Mouse (Mus musculus): ENCODE measurements at regions not wholly inside any gene's neighbourhood (a gene's known extent, or its start where the extent isn't known, plus 50 kb on each side); places are given as distances from the start of the nearest gene placed in this dataset.

GRCm38 (mm10) chr3:66660555-66660954 lies 320.6 kb upstream of the Rsrc1 start:
- Histone ChIP-seq H3K27me3 (replicated peaks; ENCODE audit: control insufficient read depth, insufficient read depth, low read length) (no peaks in the 10 kb centered on the region), H3K4me3 (ENCODE audit: low read depth, low read length) (no peak overlapping the region), H3K36me3 (ENCODE audit: control insufficient read depth, insufficient read depth, low read length) (no peaks in the 10 kb centered on the region), H3K4me1 (replicated peaks; ENCODE audit: control insufficient read depth, insufficient read depth, low read length) (no peaks in the 10 kb centered on the region), H3K27ac (ENCODE audit: low read depth) (no peak overlapping the region), H3K9me3 (ENCODE audit: control insufficient read depth, low read length) (no peaks in the 10 kb centered on the region), H3K4me2 (ENCODE audit: low read length) (no peak overlapping the region), H3K9ac (ENCODE audit: low read length) (no peak overlapping the region)
- no peak for ATAC-seq (replicated peaks; ENCODE audit: low FRiP score, low TSS enrichment, low read depth)
- 43% methylated on average over 5 of the region's 5 CpGs for WGBS
- DNase-seq (ENCODE audit: low spot score): no peak

- no peaks in the 10 kb centered on the region for H3K4me1 ChIP-seq (replicated peaks; ENCODE audit: control insufficient read depth, insufficient read depth, low read length)
- no peaks in the 10 kb centered on the region for H3K9me3 ChIP-seq (ENCODE audit: control insufficient read depth, low read length)
- 72% methylated on average over 8 of the region's 8 CpGs for WGBS
- ATAC-seq (replicated peaks; ENCODE audit: low FRiP score, low TSS enrichment, low read depth): no peak
- no peaks in the 10 kb centered on the region for H3K27me3 ChIP-seq (replicated peaks; ENCODE audit: control insufficient read depth, insufficient read depth, low read length)
- no peak overlapping the region for H3K27ac ChIP-seq (ENCODE audit: low read depth)
- no peak for DNase-seq (ENCODE audit: low spot score)
- no peak overlapping the region for H3K9ac ChIP-seq (ENCODE audit: low read length)
- H3K4me2 ChIP-seq (ENCODE audit: low read length): no peak overlapping the region
- no peaks in the 10 kb centered on the region for H3K36me3 ChIP-seq (ENCODE audit: control insufficient read depth, insufficient read depth, low read length)
- no peak overlapping the region for H3K4me3 ChIP-seq (ENCODE audit: low read depth, low read length)
Observed at GRCm38 (mm10) chr3:66661826-66662618, 319.2 kb upstream of the Rsrc1 start.

- no peak overlapping the region for H3K27ac ChIP-seq (ENCODE audit: low read depth)
- no peaks in the 10 kb centered on the region for H3K9me3 ChIP-seq (ENCODE audit: control insufficient read depth, low read length)
- H3K4me2 ChIP-seq (ENCODE audit: low read length): no peak overlapping the region
- ATAC-seq (replicated peaks; ENCODE audit: low FRiP score, low TSS enrichment, low read depth): no peak
- DNase-seq (ENCODE audit: low spot score): no peak
- H3K9ac ChIP-seq (ENCODE audit: low read length): no peak overlapping the region
- H3K36me3 ChIP-seq (ENCODE audit: control insufficient read depth, insufficient read depth, low read length): no peaks in the 10 kb centered on the region
- H3K4me3 ChIP-seq (ENCODE audit: low read depth, low read length): no peak overlapping the region
- WGBS: 53% methylated on average over 8 of the region's 8 CpGs
- H3K27me3 ChIP-seq (replicated peaks; ENCODE audit: control insufficient read depth, insufficient read depth, low read length): no peaks in the 10 kb centered on the region
- no peaks in the 10 kb centered on the region for H3K4me1 ChIP-seq (replicated peaks; ENCODE audit: control insufficient read depth, insufficient read depth, low read length)
Observed at GRCm38 (mm10) chr3:66683589-66684286, 297.5 kb upstream of the Rsrc1 start.

GRCm38 (mm10) chr3:66684287-66684903 lies 296.8 kb upstream of the Rsrc1 start:
- Histone ChIP-seq H3K27ac (ENCODE audit: low read depth) (no peak overlapping the region), H3K9me3 (ENCODE audit: control insufficient read depth, low read length) (no peaks in the 10 kb centered on the region), H3K4me2 (ENCODE audit: low read length) (no peak overlapping the region), H3K27me3 (replicated peaks; ENCODE audit: control insufficient read depth, insufficient read depth, low read length) (no peaks in the 10 kb centered on the region), H3K36me3 (ENCODE audit: control insufficient read depth, insufficient read depth, low read length) (no peaks in the 10 kb centered on the region), H3K4me3 (ENCODE audit: low read depth, low read length) (no peak overlapping the region), H3K9ac (ENCODE audit: low read length) (no peak overlapping the region), H3K4me1 (replicated peaks; ENCODE audit: control insufficient read depth, insufficient read depth, low read length) (no peaks in the 10 kb centered on the region)
- WGBS: 64% methylated on average over 5 of the region's 5 CpGs
- ATAC-seq (replicated peaks; ENCODE audit: low FRiP score, low TSS enrichment, low read depth): no peak
- no peak for DNase-seq (ENCODE audit: low spot score)

GRCm38 (mm10) chr3:66685136-66685535 lies 296.1 kb upstream of the Rsrc1 start:
- Histone ChIP-seq H3K4me3 (ENCODE audit: low read depth, low read length) (no peak overlapping the region), H3K9me3 (ENCODE audit: control insufficient read depth, low read length) (no peaks in the 10 kb centered on the region), H3K27ac (ENCODE audit: low read depth) (no peak overlapping the region), H3K36me3 (ENCODE audit: control insufficient read depth, insufficient read depth, low read length) (no peaks in the 10 kb centered on the region), H3K9ac (ENCODE audit: low read length) (no peak overlapping the region), H3K4me2 (ENCODE audit: low read length) (no peak overlapping the region), H3K27me3 (replicated peaks; ENCODE audit: control insufficient read depth, insufficient read depth, low read length) (no peaks in the 10 kb centered on the region), H3K4me1 (replicated peaks; ENCODE audit: control insufficient read depth, insufficient read depth, low read length) (no peaks in the 10 kb centered on the region)
- DNase-seq (ENCODE audit: low spot score): no peak
- 72% methylated on average over 12 of the region's 12 CpGs for WGBS
- ATAC-seq (replicated peaks; ENCODE audit: low FRiP score, low TSS enrichment, low read depth): no peak

- H3K4me3 ChIP-seq (ENCODE audit: low read depth, low read length): no peak overlapping the region
- H3K36me3 ChIP-seq (ENCODE audit: control insufficient read depth, insufficient read depth, low read length): no peaks in the 10 kb centered on the region
- whole genome bisulfite sequencing: 58% methylated on average over 1 of the region's 1 CpGs
- no peak for ATAC-seq (replicated peaks; ENCODE audit: low FRiP score, low TSS enrichment, low read depth)
- H3K4me1 ChIP-seq (replicated peaks; ENCODE audit: control insufficient read depth, insufficient read depth, low read length): no peaks in the 10 kb centered on the region
- no peak overlapping the region for H3K27ac ChIP-seq (ENCODE audit: low read depth)
- no peaks in the 10 kb centered on the region for H3K27me3 ChIP-seq (replicated peaks; ENCODE audit: control insufficient read depth, insufficient read depth, low read length)
- H3K9me3 ChIP-seq (ENCODE audit: control insufficient read depth, low read length): no peaks in the 10 kb centered on the region
- H3K9ac ChIP-seq (ENCODE audit: low read length): no peak overlapping the region
- H3K4me2 ChIP-seq (ENCODE audit: low read length): no peak overlapping the region
- DNase-seq (ENCODE audit: low spot score): no peak
Observed at GRCm38 (mm10) chr3:66687126-66687525, 294.1 kb upstream of the Rsrc1 start.

- no peak for DNase-seq (ENCODE audit: low spot score)
- no peak overlapping the region for H3K27ac ChIP-seq (ENCODE audit: low read depth)
- no peak overlapping the region for H3K4me2 ChIP-seq (ENCODE audit: low read length)
- H3K9me3 ChIP-seq (ENCODE audit: control insufficient read depth, low read length): no peaks in the 10 kb centered on the region
- H3K27me3 ChIP-seq (replicated peaks; ENCODE audit: control insufficient read depth, insufficient read depth, low read length): no peaks in the 10 kb centered on the region
- no peaks in the 10 kb centered on the region for H3K36me3 ChIP-seq (ENCODE audit: control insufficient read depth, insufficient read depth, low read length)
- 75% methylated on average over 10 of the region's 10 CpGs for WGBS
- H3K4me1 ChIP-seq (replicated peaks; ENCODE audit: control insufficient read depth, insufficient read depth, low read length): no peaks in the 10 kb centered on the region
- H3K9ac ChIP-seq (ENCODE audit: low read length): no peak overlapping the region
- H3K4me3 ChIP-seq (ENCODE audit: low read depth, low read length): no peak overlapping the region
- no peak for ATAC-seq (replicated peaks; ENCODE audit: low FRiP score, low TSS enrichment, low read depth)
Observed at GRCm38 (mm10) chr3:66690906-66691522, 290.2 kb upstream of the Rsrc1 start.

- no peaks in the 10 kb centered on the region for H3K27me3 ChIP-seq (replicated peaks; ENCODE audit: control insufficient read depth, insufficient read depth, low read length)
- H3K4me2 ChIP-seq (ENCODE audit: low read length): no peak overlapping the region
- no peaks in the 10 kb centered on the region for H3K9me3 ChIP-seq (ENCODE audit: control insufficient read depth, low read length)
- WGBS: 92% methylated on average over 2 of the region's 2 CpGs
- no peaks in the 10 kb centered on the region for H3K4me1 ChIP-seq (replicated peaks; ENCODE audit: control insufficient read depth, insufficient read depth, low read length)
- H3K9ac ChIP-seq (ENCODE audit: low read length): no peak overlapping the region
- DNase-seq (ENCODE audit: low spot score) (no peak), ATAC-seq (replicated peaks; ENCODE audit: low FRiP score, low TSS enrichment, low read depth) (no peak)
- H3K27ac ChIP-seq (ENCODE audit: low read depth): no peak overlapping the region
- H3K4me3 ChIP-seq (ENCODE audit: low read depth, low read length): no peak overlapping the region
- H3K36me3 ChIP-seq (ENCODE audit: control insufficient read depth, insufficient read depth, low read length): no peaks in the 10 kb centered on the region
Observed at GRCm38 (mm10) chr3:66695125-66695524, 286.1 kb upstream of the Rsrc1 start.
